Mouse (Mus musculus): ENCODE data around the gene Taf13. TPM values are rescaled to one million over a fixed set of nuclear protein-coding genes. Genes with fewer than 3 reads are reported as not detected.

Gene Taf13
- polyA plus RNA-seq, 1 experiment: 28.4 TPM

GRCm38 (mm10) chr3:108588446-108588845 lies 16.9 kb downstream of the Taf13 start:
- Histone ChIP-seq H3K4me1 (ENCODE audit: control insufficient read depth, insufficient read depth, low read length) (no peaks in the 10 kb centered on the region), H3K36me3 (ENCODE audit: control insufficient read depth, insufficient read depth, low read length, poor library complexity, severe bottlenecking) (no peaks in the 10 kb centered on the region), H3K9ac (ENCODE audit: low read depth, poor library complexity, severe bottlenecking) (no peak overlapping the region), H3K27me3 (ENCODE audit: control insufficient read depth, insufficient read depth, low read length, poor library complexity, severe bottlenecking) (no peaks in the 10 kb centered on the region; the same call in 1 of the 2 replicates), H3K9me3 (replicated peaks; ENCODE audit: control insufficient read depth, insufficient read depth, low read length, poor library complexity, severe bottlenecking) (no peaks in the 10 kb centered on the region), H3K27ac (ENCODE audit: insufficient read depth, low read length) (peak overlapping the region; percentile 83), H3K4me3 (ENCODE audit: low read depth, low read length) (no peak overlapping the region)
- TF ChIP-seq POLR2A (IDR thresholded peaks at IDR 0.05; ENCODE audit: insufficient read depth, low read length): no peak
- peak; percentile 61; the same call in 1 of the 2 replicates for TF ChIP-seq EP300 (IDR thresholded peaks at IDR 0.05; ENCODE audit: insufficient read depth, low read depth, low read length)
- no peak for TF ChIP-seq CTCF (IDR thresholded peaks at IDR 0.05; ENCODE audit: low read depth, low read length)

- no peak within 1 kb of the TSS for H3K27ac ChIP-seq (ENCODE audit: insufficient read depth, low read length)
- no peaks in the 10 kb centered on the region for H3K4me1 ChIP-seq (ENCODE audit: control insufficient read depth, insufficient read depth, low read length)
- TF ChIP-seq CTCF (IDR thresholded peaks at IDR 0.05; ENCODE audit: low read depth, low read length): no peak
- TF ChIP-seq EP300 (IDR thresholded peaks at IDR 0.05; ENCODE audit: insufficient read depth, low read depth, low read length): no peak
- no peak for TF ChIP-seq POLR2A (IDR thresholded peaks at IDR 0.05; ENCODE audit: insufficient read depth, low read length)
- no peaks in the 10 kb centered on the region for H3K36me3 ChIP-seq (ENCODE audit: control insufficient read depth, insufficient read depth, low read length, poor library complexity, severe bottlenecking)
- peak within 1 kb of the TSS; percentile 50 for H3K9ac ChIP-seq (ENCODE audit: low read depth, poor library complexity, severe bottlenecking)
- H3K4me3 ChIP-seq (ENCODE audit: low read depth, low read length): peak within 1 kb of the TSS; percentile 71
- no peaks in the 10 kb centered on the region for H3K27me3 ChIP-seq (ENCODE audit: control insufficient read depth, insufficient read depth, low read length, poor library complexity, severe bottlenecking)
- no peaks in the 10 kb centered on the region for H3K9me3 ChIP-seq (replicated peaks; ENCODE audit: control insufficient read depth, insufficient read depth, low read length, poor library complexity, severe bottlenecking)
Observed at GRCm38 (mm10) chr3:108590786-108591529, 19.5 kb downstream of the Taf13 start, which contains the start of gene Wdr47. Wdr47 (plus strand) TSS chr3:108591279.

- H3K4me1 ChIP-seq (ENCODE audit: control insufficient read depth, insufficient read depth, low read length): no peaks in the 10 kb centered on the region
- H3K9me3 ChIP-seq (replicated peaks; ENCODE audit: control insufficient read depth, insufficient read depth, low read length, poor library complexity, severe bottlenecking): no peaks in the 10 kb centered on the region
- peak overlapping the region; percentile 71 for H3K4me3 ChIP-seq (ENCODE audit: low read depth, low read length)
- H3K27me3 ChIP-seq (ENCODE audit: control insufficient read depth, insufficient read depth, low read length, poor library complexity, severe bottlenecking): no peaks in the 10 kb centered on the region
- H3K27ac ChIP-seq (ENCODE audit: insufficient read depth, low read length): no peak overlapping the region
- H3K36me3 ChIP-seq (ENCODE audit: control insufficient read depth, insufficient read depth, low read length, poor library complexity, severe bottlenecking): no peaks in the 10 kb centered on the region
- H3K9ac ChIP-seq (ENCODE audit: low read depth, poor library complexity, severe bottlenecking): peak overlapping the region; percentile 50
- no peak for TF ChIP-seq CTCF (IDR thresholded peaks at IDR 0.05; ENCODE audit: low read depth, low read length)
- no peak for TF ChIP-seq EP300 (IDR thresholded peaks at IDR 0.05; ENCODE audit: insufficient read depth, low read depth, low read length)
- no peak for TF ChIP-seq POLR2A (IDR thresholded peaks at IDR 0.05; ENCODE audit: insufficient read depth, low read length)
Observed at GRCm38 (mm10) chr3:108591530-108592522, 20.3 kb downstream of the Taf13 start.

- no peak overlapping the region for H3K9ac ChIP-seq (ENCODE audit: low read depth, poor library complexity, severe bottlenecking)
- H3K4me1 ChIP-seq (ENCODE audit: control insufficient read depth, insufficient read depth, low read length): no peaks in the 10 kb centered on the region
- no peaks in the 10 kb centered on the region for H3K9me3 ChIP-seq (replicated peaks; ENCODE audit: control insufficient read depth, insufficient read depth, low read length, poor library complexity, severe bottlenecking)
- H3K4me3 ChIP-seq (ENCODE audit: low read depth, low read length): no peak overlapping the region
- no peaks in the 10 kb centered on the region for H3K27me3 ChIP-seq (ENCODE audit: control insufficient read depth, insufficient read depth, low read length, poor library complexity, severe bottlenecking)
- H3K36me3 ChIP-seq (ENCODE audit: control insufficient read depth, insufficient read depth, low read length, poor library complexity, severe bottlenecking): no peaks in the 10 kb centered on the region; the same call in 1 of the 2 replicates
- H3K27ac ChIP-seq (ENCODE audit: insufficient read depth, low read length): no peak overlapping the region
- TF ChIP-seq CTCF (IDR thresholded peaks at IDR 0.05; ENCODE audit: low read depth, low read length) (no peak), POLR2A (IDR thresholded peaks at IDR 0.05; ENCODE audit: insufficient read depth, low read length) (no peak), EP300 (IDR thresholded peaks at IDR 0.05; ENCODE audit: insufficient read depth, low read depth, low read length) (no peak)
Observed at GRCm38 (mm10) chr3:108608906-108609305, 37.4 kb downstream of the Taf13 start.

Other genes with a start within 250 kb of the Taf13 start
- not detected in 2 replicates for gene Mybphl, start 206.8 kb upstream of the Taf13 start, polyA plus RNA-seq (2011; ENCODE audit: insufficient read depth, insufficient read length, low read depth, missing spikeins)
- gene Psrc1, start 187.9 kb upstream of the Taf13 start, polyA plus RNA-seq (2011; ENCODE audit: insufficient read depth, insufficient read length, low read depth, missing spikeins): 255 and 272 TPM in 2 replicates
- gene Celsr2, start 156.1 kb upstream of the Taf13 start, polyA plus RNA-seq (2011; ENCODE audit: insufficient read depth, insufficient read length, low read depth, missing spikeins): 7.1 and 8.9 TPM in 2 replicates
- gene Sars, start 126.5 kb upstream of the Taf13 start, polyA plus RNA-seq (2011; ENCODE audit: insufficient read depth, insufficient read length, low read depth, missing spikeins): 258 and 273 TPM in 2 replicates
- not detected in 2 replicates for gene 1700013F07Rik, start 37.5 kb upstream of the Taf13 start, polyA plus RNA-seq (2011; ENCODE audit: insufficient read depth, insufficient read length, low read depth, missing spikeins)
- 0.43 TPM in 1 of 2 replicates, not detected in the other for gene 5330417C22Rik, start 35.2 kb upstream of the Taf13 start, polyA plus RNA-seq (2011; ENCODE audit: insufficient read depth, insufficient read length, low read depth, missing spikeins)
- gene Tmem167b, start 9.2 kb upstream of the Taf13 start, polyA plus RNA-seq (2011; ENCODE audit: insufficient read depth, insufficient read length, low read depth, missing spikeins): 22.7 and 25.5 TPM in 2 replicates
- gene Wdr47, start 19.6 kb downstream of the Taf13 start, polyA plus RNA-seq (2011; ENCODE audit: insufficient read depth, insufficient read length, low read depth, missing spikeins): 10.9 and 12.6 TPM in 2 replicates
- 22.6 and 25.2 TPM in 2 replicates for gene Clcc1, start 82.2 kb downstream of the Taf13 start, polyA plus RNA-seq (2011; ENCODE audit: insufficient read depth, insufficient read length, low read depth, missing spikeins)
- gene Gpsm2, start 150.6 kb downstream of the Taf13 start, polyA plus RNA-seq (2011; ENCODE audit: insufficient read depth, insufficient read length, low read depth, missing spikeins): 27.5 and 30.9 TPM in 2 replicates
- gene Aknad1, start 168.0 kb downstream of the Taf13 start, polyA plus RNA-seq (2011; ENCODE audit: insufficient read depth, insufficient read length, low read depth, missing spikeins): not detected in 2 replicates